Mouse (Mus musculus) hindbrain, embryonic 10.5 days (tissue): ENCODE results near the gene Cox4i1. TPM values are rescaled to one million over a fixed set of nuclear protein-coding genes. Genes with fewer than 3 reads are reported as not detected.

ENCODE experiments used
- DNase-seq: peaks from one replicate; pipeline ENCODE4 v3.0.0-alpha.2; 2017; ENCODE audit warnings: low spot score
- H3K27ac ChIP-seq: fragments of 300-500 bp; sonication (generic); 2 replicates; pipeline ENCODE4 v1.5.1; 2016; ENCODE audit warnings: mild to moderate bottlenecking, moderate library complexity
- H3K27me3 ChIP-seq: fragments of 300-500 bp; sonication (generic); 2 replicates; pipeline ENCODE4 v1.6.1; 2016; ENCODE audit warnings: mild to moderate bottlenecking; ENCODE audit not compliant: poor library complexity, insufficient read depth, severe bottlenecking
- H3K36me3 ChIP-seq: fragments of 300-500 bp; sonication (generic); 2 replicates; pipeline ENCODE4 v1.6.1; 2016; ENCODE audit warnings: mild to moderate bottlenecking, moderate library complexity
- H3K4me1 ChIP-seq: fragments of 300-500 bp; sonication (generic); replicated peaks from 2 replicates; pipeline ENCODE4 v1.6.1; 2016; ENCODE audit warnings: mild to moderate bottlenecking
- H3K4me3 ChIP-seq: fragments of 300-500 bp; sonication (generic); 2 replicates; pipeline ENCODE4 v1.5.1; 2016; ENCODE audit warnings: mild to moderate bottlenecking, moderate library complexity
- H3K9me3 ChIP-seq: fragments of 300-500 bp; sonication (generic); 2 replicates; pipeline ENCODE4 v1.6.1; 2016; ENCODE audit warnings: mild to moderate bottlenecking, moderate library complexity
- WGBS: fragments of 180-500 bp; shearing (Covaris S2); methylation state at CpG from one replicate; pipeline ENCODE4 v1.1.7; 2016; 5-methylcytosine and 5-hydroxymethylcytosine counted together
- polyA plus RNA-seq: library from polyadenylated mRNA; unstranded; fragments of >200 nt; fragmentation: Nextera tagmentation; extraction: Ambion mirVana; gene quantifications from 2 replicates; pipeline ENCODE4 v1.2.1, GENCODE M21; 2016

Gene Cox4i1
- polyA plus RNA-seq, 1 experiment from 2014 or later = 1,059 TPM

- WGBS = under 1% methylated on average over 44 of the region's 44 CpGs
- H3K9me3 ChIP-seq = peaks cover 3% of the 10 kb centered on the region; the same call in 1 of the 2 replicates
- H3K4me3 ChIP-seq = peak overlapping the region; percentile 67
- H3K27ac ChIP-seq = peak overlapping the region; percentile 74
- peaks cover 73% of the 10 kb centered on the region for H3K27me3 ChIP-seq
- H3K36me3 ChIP-seq = no peaks in the 10 kb centered on the region
- DNase-seq = peak; percentile 45
- H3K4me1 ChIP-seq = peaks cover 38% of the 10 kb centered on the region
Observed at GRCm38 (mm10) chr8:120633665-120634271, 34.3 kb upstream of the Cox4i1 start.

DNA sequence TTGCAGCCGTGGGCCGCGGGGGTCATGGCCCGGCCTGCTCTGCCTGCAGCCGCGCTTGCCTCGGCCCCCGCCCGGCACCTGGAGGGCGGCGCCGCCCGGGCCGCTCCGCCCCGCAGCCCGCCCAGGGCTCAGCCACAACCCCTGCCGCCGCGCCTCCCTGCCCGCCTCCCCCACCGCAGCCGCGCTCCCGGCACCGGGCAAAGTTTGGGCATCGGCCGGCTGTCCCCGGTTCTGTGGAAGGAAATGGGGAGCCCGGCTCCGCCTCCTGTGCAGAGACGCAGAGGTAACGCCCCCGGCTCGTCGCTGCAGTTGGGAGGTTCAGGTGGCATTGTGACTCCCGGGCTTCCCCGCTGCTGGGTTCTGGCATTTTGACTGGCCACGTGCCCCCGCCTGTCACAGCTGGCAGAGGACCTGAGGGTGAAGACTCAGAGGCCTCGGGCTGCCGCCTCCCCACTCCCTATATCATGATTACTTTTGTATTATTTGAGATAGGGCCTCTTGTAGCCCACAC lies 33.6 kb upstream of the Cox4i1 start:
- under 1% methylated on average over 42 of the region's 42 CpGs for WGBS
- H3K9me3 ChIP-seq = peaks cover 3% of the 10 kb centered on the region; the same call in 1 of the 2 replicates
- DNase-seq = peak; percentile 44
- no peaks in the 10 kb centered on the region for H3K36me3 ChIP-seq
- peaks cover 38% of the 10 kb centered on the region for H3K4me1 ChIP-seq
- H3K27ac ChIP-seq = peak overlapping the region; percentile 74
- H3K4me3 ChIP-seq = peak overlapping the region; percentile 67
- H3K27me3 ChIP-seq = peaks cover 73% of the 10 kb centered on the region

GRCm38 (mm10) chr8:120641245-120641644 lies 26.8 kb upstream of the Cox4i1 start:
- DNase-seq = no peak
- Histone ChIP-seq H3K36me3 (no peaks in the 10 kb centered on the region), H3K4me3 (no peak overlapping the region), H3K4me1 (0 out of 2 replicates have a peak, but pooled peaks cover 10% of the 10 kb centered on the region), H3K27me3 (peaks cover 13% of the 10 kb centered on the region), H3K27ac (no peak overlapping the region), H3K9me3 (no peaks in the 10 kb centered on the region)
- WGBS = 52% methylated on average over 8 of the region's 8 CpGs

- Histone ChIP-seq H3K4me3 (no peak overlapping the region), H3K9me3 (no peaks in the 10 kb centered on the region), H3K27me3 (peaks cover 4% of the 10 kb centered on the region; the same call in 1 of the 2 replicates), H3K27ac (peak overlapping the region; percentile 40; the same call in 1 of the 2 replicates), H3K36me3 (no peaks in the 10 kb centered on the region), H3K4me1 (0 out of 2 replicates have a peak, but pooled peaks cover 10% of the 10 kb centered on the region)
- WGBS = 82% methylated on average over 10 of the region's 10 CpGs
- DNase-seq = no peak
Observed at GRCm38 (mm10) chr8:120642031-120642662, 25.9 kb upstream of the Cox4i1 start.

- 0 out of 2 replicates have a peak, but pooled peaks cover 3% of the 10 kb centered on the region for H3K36me3 ChIP-seq
- H3K9me3 ChIP-seq = no peaks in the 10 kb centered on the region
- no peak overlapping the region for H3K4me3 ChIP-seq
- 84% methylated on average over 7 of the region's 7 CpGs for WGBS
- H3K27ac ChIP-seq = no peak overlapping the region
- H3K4me1 ChIP-seq = 0 out of 2 replicates have a peak, but pooled peaks cover 14% of the 10 kb centered on the region
- no peaks in the 10 kb centered on the region; the same call in 1 of the 2 replicates for H3K27me3 ChIP-seq
- no peak for DNase-seq
Observed at GRCm38 (mm10) chr8:120644663-120645062, 23.4 kb upstream of the Cox4i1 start.

DNA sequence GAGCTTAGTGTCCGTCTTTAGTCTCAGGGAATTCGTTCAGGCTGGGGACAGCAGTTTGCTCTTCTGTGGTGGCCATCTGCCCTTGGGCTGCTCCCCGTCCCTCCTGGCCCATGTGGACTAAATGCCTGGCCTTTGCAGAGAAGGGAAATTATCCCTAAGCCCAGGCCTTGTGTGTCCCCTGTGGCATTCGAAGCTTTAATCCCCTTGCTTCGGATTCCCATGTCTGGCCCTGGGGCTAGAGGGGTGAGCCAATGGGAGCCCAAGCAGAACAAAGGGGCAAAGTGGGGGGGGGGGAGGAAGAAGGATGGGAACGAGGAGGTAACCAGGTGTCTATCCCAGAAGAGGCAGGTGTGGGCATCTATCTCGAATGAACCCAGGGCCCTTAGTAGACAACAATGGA lies 20.5 kb upstream of the Cox4i1 start, which contains the start of gene 1190005I06Rik:
TSS of gene 1190005I06Rik (minus strand) at position 101 of the 400 bp plus-strand sequence.
- Histone ChIP-seq H3K9me3 (no peaks in the 10 kb centered on the region), H3K4me3 (no peak within 1 kb of the TSS), H3K27me3 (no peaks in the 10 kb centered on the region; the same call in 1 of the 2 replicates), H3K27ac (no peak within 1 kb of the TSS), H3K4me1 (0 out of 2 replicates have a peak, but pooled peaks cover 4% of the 10 kb centered on the region), H3K36me3 (peaks cover 24% of the 10 kb centered on the region)
- WGBS = 55% methylated on average over 7 of the region's 7 CpGs
- DNase-seq = no peak

DNA sequence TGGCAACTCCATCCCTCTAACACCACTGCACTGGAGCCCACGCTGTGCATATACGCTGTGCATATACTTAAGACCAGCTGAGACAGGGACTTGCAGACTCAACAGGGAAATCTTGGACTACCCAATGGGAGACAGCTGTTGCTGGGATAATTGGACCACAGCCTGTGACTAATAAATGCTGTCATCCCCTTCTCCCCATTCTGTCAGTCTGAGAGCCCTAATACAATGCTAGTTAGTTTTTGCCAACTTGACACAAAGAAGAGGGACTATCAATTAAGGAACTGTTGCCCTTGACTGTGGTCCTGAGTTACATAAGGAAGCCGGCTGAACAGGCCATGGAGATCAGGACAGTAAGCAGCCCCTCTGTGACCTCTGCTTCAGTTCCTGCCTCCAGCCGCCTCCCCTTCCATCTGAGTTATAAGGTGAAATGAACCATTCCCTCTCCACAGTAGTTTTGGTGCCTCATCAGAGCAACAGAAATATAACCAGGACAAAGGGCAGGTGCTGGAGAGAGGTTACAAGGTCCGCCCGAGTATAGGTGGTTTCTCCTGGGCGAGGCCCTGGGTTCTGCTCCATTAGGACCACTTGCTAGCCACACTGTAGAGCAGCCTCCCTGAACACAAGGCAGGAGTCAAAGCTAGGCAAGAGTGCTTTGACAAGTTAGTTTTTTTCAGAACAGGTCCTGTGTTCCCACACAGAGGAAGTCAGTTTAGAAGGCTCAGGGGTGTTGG lies 11.5 kb upstream of the Cox4i1 start:
- H3K27me3 ChIP-seq = no peaks in the 10 kb centered on the region
- no peak for DNase-seq
- no peaks in the 10 kb centered on the region for H3K4me1 ChIP-seq
- WGBS = 87% methylated on average over 7 of the region's 7 CpGs
- no peak overlapping the region for H3K27ac ChIP-seq
- H3K9me3 ChIP-seq = no peaks in the 10 kb centered on the region
- H3K36me3 ChIP-seq = peaks cover 93% of the 10 kb centered on the region
- no peak overlapping the region for H3K4me3 ChIP-seq

- 94% methylated on average over 8 of the region's 8 CpGs for whole genome bisulfite sequencing
- H3K36me3 ChIP-seq = peaks cover 88% of the 10 kb centered on the region
- no peak for DNase-seq
Observed at GRCm38 (mm10) chr8:120657415-120657814, 10.6 kb upstream of the Cox4i1 start.

GRCm38 (mm10) chr8:120664566-120664965 lies 3.5 kb upstream of the Cox4i1 start:
- 92% methylated on average over 6 of the region's 6 CpGs for WGBS
- peaks cover 49% of the 10 kb centered on the region for H3K4me1 ChIP-seq

More at GRCm38 (mm10) chr8:120657415-120657814, 10.6 kb upstream of the Cox4i1 start:
- no peaks in the 10 kb centered on the region for H3K9me3 ChIP-seq
- no peak overlapping the region for H3K27ac ChIP-seq
- H3K4me1 ChIP-seq = no peaks in the 10 kb centered on the region
- H3K27me3 ChIP-seq = no peaks in the 10 kb centered on the region
- H3K4me3 ChIP-seq = no peak overlapping the region

GRCm38 (mm10) chr8:120665726-120666455 lies 2.1 kb upstream of the Cox4i1 start:
- no peak for DNase-seq
- Histone ChIP-seq H3K4me1 (peaks cover 57% of the 10 kb centered on the region), H3K36me3 (peaks cover 36% of the 10 kb centered on the region), H3K4me3 (peak overlapping the region; percentile 97), H3K27me3 (no peaks in the 10 kb centered on the region), H3K9me3 (no peaks in the 10 kb centered on the region), H3K27ac (0 out of 2 replicates have a peak overlapping the region, but pooled peaks have one; percentile 96)
- 81% methylated on average over 3 of the region's 3 CpGs for WGBS

More at GRCm38 (mm10) chr8:120664566-120664965, 3.5 kb upstream of the Cox4i1 start:
- Histone ChIP-seq H3K9me3 (no peaks in the 10 kb centered on the region), H3K36me3 (peaks cover 36% of the 10 kb centered on the region), H3K4me3 (no peak overlapping the region), H3K27me3 (no peaks in the 10 kb centered on the region), H3K27ac (no peak overlapping the region)
- DNase-seq = no peak

- Histone ChIP-seq H3K36me3 (peaks cover 43% of the 10 kb centered on the region), H3K9me3 (no peaks in the 10 kb centered on the region), H3K27me3 (no peaks in the 10 kb centered on the region), H3K4me3 (peak overlapping the region; percentile 97), H3K4me1 (peaks cover 68% of the 10 kb centered on the region), H3K27ac (peak overlapping the region; percentile 96)
- 2% methylated on average over 17 of the region's 17 CpGs for WGBS
- peak; percentile 19 for DNase-seq
Observed at GRCm38 (mm10) chr8:120666807-120667470, 1.1 kb upstream of the Cox4i1 start.
